Mouse (Mus musculus): Measurements from ENCODE around the gene Cd69.

The Cd69 gene

DNA sequence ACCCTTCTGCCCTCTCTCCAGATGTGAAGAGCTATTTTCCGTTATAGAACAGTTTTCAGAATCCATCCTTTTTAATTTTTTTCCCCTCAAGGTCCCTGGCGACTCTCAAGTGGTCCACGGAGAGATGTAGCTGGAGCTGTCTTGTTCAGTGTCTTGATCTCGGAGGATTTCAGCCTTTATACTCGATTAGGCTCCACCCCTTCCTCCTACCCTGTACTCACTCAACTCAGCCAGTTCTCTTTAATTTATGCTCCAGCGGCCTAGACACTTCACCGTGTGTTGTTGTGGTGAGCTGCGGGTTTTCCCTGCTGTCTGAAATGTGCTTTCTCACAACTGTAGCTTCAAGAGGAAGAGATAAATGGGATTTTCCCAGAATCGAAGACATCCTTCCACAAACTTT is at the start of gene Cd69:
Cd69 (minus strand) TSS at position 217 of the 400 bp plus-strand sequence.
- no peak for DNase-seq (ENCODE audit: low spot score)

DNA sequence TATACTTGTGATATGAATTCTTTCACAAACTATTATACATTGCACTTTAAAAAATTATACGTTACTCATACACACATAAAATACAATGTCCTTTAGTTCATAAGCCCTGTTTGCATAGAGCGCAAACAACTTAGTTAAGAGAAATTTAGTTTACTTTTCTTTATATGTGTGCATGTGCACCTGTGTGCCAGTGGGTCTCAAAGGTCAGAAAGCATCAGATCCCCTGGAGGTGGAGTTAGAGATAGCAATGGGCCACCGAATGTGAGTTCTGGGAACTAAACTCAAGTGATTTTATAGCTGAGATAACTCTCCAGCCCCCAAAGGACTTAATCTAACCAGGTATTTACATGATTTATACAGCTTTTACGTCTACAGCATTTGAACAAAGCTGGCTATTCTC is 44.1 kb upstream of the Cd69 start:
- DNase-seq (ENCODE audit: low spot score), result no peak

DNA sequence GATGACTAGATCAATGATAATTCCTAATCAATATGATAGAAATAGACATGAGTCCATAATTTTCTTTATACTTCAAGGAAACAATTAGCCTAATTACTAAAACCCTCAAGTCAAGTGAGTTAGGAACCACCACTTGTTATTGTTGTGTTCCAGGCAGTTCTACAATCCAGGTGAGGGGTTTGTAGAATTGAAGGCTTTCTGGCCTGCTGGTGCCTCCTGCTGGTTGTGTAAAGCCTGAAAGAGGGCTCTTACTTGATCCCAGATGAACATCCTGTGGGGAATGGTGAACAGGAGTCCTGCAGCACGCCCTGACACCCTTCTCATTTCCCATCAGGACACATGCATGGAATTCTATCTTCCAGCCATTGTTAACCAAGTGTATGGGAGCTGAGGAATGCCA is 43.2 kb upstream of the Cd69 start:
- DNase-seq (ENCODE audit: low spot score), result no peak

DNA sequence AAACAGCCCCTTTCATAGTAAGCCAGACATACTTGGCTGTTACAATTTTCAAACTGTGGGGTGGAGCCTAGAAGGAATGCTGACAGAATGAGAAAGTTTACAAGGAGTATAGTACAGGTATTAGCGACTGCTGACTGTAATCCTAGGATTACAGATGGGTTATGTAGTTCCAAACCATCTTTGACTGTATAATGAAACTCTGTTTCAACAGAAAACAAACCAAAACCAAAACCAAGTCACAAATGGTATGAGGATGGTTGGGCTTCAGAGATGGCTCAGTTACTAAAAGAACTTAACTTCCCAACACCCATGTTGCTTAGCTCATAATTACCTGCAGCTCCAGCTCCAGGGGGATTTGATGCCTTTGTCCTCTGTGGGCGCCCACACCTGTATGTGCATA is 41.2 kb upstream of the Cd69 start:
- no peak for DNase-seq (ENCODE audit: low spot score)

DNA sequence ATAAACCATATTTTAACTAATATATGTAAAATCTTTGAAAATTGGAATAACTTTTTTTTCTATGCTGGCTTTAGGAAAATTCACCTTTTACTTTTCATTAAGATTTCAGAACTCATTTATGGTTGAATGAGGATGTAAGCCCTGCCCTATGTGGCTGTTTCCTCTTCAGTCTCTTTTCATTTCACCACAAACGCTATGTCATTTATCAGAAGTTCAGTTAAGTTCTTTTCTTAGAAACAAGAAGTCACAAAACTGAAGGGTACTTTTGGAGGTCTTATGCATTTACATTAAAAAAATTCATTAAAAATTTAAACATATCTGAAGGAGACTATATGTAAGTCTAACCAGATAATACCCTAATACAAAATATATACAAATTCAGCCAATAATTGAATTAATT is 40.5 kb upstream of the Cd69 start:
- DNase-seq (ENCODE audit: low spot score), result no peak

DNA sequence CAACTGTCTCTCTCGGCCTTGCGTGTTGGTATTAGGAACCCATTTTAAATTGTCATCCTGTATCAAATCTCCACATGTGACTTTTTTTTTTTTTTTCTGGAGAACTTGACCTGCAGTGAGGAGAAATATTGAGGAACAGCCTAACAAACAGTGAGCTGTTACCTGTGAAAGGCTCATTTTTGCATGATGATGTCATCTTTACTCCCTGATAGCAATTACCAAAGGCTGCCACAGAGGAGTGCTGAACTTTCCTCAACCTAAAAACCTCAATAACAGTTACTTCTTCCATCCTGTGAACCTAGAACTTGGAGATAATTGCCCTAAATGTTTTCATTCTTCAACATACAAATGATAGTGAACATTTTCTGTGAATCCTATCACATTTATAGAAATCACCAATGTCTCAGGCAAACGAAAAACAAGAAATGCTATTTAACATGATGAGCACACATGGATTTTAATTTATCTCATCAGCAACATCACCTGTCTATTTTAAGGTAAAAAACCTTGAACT is 39.5 kb upstream of the Cd69 start:
- DNase-seq (ENCODE audit: low spot score), result no peak

DNA sequence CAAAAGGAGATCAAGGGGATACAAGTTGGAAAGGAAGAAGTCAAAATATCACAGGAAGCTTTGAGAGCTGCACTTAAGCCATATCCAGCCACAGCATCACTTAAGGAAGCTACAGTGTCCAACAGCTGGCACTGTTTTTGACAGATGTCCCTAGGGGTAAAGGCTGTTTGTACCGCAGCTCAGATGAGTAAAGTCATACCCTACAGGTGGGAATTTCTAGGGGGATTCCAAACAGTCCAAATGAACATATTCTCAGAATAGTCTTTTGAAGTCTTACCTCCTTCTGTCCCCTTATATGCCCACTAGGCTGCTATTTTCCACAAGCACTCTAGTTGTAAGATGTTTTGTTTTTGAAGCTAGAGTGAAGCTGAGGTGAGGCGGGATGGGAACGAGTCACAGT is 37.3 kb upstream of the Cd69 start:
- no peak for DNase-seq (ENCODE audit: low spot score)

DNA sequence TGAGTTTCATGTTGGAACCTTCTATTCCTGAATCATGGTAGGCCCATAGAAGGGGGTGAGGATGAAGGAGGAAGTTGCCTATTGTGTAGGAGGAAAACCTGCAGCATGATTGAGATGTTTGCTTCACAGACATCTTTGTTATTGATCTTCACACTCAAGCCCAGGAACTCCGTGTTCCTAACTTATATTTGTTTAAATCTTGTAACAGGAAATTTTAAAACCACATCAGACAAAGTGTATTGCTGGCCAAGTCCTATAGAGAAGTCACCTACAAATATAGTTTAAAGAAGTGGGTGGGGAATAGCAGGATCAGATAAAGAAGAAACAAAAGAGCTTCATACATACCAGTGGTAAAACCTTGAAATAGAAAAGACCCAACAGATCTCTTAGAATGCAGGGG is 28.9 kb upstream of the Cd69 start:
- no peak for DNase-seq (ENCODE audit: low spot score)

DNA sequence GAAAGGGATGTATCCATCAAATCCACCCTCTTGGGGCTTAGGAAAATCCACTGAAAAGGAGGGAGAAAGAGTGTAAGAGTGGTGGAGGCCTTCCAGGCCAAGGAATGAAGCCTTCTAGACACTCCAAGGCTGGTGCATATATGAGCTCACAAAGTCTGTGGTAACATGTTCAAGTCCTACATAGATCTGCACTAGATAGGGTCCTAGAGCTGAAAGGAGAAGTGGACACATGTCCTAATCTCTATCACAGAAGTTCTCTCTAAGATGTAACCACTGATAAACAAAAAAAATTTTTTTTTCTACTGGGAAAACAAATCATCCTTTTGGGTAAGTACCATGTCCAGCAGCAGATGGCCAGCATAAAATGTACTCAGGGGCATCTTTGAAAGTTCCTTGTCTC is 13.5 kb upstream of the Cd69 start:
- DNase-seq (ENCODE audit: low spot score), result no peak

DNA sequence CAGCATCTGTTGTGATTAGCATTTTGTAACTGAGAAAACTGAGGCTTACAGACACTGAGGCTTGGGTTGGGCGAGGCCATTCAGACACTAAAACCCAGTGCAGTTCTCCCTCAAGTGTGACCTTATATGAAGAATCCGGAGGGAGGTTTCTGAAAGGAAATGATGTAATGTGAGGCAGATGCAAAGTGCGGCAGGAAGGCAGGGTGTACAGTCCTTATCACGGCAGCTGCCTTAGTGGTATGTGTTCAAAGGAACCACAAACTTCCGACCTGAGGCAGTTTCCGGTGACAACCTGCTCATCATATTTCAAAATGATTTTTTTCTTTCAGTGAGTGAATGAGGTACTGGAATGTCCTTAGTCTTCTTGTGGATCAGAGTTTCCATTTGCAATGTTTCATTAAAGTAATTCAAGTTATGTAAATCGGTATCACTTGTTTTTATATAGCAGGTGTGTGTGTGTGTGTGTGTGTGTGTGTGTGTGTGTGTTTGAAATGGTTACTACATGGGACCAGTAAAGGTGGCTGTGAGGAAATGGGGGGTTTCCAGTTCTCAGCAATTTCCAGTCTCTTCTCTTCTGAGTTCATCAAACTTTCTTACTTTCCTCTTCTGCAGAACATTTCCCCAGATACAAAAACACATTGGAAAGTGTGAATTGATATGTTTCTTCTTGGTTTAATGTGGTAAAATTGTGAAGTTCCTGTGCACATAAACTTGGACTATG is 9.3 kb upstream of the Cd69 start:
- DNase-seq (ENCODE audit: low spot score), result no peak

DNA sequence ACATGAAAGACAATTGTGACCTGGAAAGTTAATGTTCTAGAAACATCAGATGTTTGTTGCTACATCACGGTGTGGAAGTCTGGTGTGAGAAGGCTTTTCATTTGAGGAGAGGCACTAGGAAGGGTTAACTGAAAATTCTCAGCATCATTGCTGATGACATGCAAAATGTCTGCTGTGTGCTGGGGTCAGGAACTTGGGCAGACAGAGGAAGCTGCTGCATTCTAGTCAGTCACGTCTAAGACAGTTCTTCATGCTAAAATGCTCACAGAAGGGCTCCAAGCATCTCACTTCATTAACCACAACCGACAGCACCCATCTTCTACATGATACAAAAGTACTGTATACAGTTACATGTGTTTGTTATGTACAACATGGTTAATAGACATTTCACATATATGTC is 8.0 kb upstream of the Cd69 start:
- DNase-seq (ENCODE audit: low spot score), result no peak

DNA sequence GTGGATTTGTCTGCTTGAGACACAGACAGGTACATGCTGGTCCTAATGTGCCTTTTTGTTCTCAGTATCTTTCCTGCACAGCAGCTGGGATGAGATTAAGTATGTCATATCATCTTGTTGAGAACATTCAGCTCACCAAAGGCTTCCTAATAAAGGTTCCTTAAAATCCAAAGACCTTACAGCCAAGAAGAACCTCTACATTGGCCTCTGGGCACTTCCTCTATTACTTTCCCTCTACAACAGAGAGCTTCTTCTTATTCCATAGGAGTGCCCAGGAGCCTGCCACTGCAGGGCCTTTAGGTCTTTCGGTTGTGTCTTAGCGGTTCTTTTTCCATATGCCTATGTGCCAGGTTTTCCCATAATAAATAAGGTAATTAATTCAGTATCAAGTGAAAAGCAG is 1.2 kb upstream of the Cd69 start:
- no peak for DNase-seq (ENCODE audit: low spot score)

DNA sequence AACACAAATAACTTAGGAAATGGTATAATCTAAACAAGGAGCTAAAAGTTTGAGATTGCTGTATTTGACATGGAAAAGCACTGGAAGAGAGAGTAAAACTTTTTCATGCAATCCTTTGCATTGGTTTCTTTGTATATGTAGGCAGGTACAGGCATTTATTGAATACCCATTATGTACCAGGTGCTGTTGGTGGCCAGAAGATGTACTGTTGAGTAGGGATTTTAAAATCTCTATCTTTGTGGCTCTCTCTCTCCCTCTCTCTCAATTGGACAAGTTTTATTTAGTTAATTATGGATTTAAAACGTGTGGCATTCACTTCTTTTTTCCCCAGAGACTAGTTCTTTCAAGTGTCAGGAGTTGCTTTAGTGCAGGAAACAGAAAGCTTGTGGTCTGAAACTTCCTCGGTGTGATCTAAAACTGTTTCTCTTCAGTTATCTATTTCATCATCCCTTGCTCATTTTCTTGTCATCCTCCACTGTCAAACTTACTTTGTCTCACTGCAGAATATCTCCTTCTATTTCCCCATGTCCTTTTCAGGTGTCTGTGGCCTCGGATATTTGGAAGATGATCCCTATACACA is 478 bp upstream of the Cd69 start:
- no peak for DNase-seq (ENCODE audit: low spot score)

DNA sequence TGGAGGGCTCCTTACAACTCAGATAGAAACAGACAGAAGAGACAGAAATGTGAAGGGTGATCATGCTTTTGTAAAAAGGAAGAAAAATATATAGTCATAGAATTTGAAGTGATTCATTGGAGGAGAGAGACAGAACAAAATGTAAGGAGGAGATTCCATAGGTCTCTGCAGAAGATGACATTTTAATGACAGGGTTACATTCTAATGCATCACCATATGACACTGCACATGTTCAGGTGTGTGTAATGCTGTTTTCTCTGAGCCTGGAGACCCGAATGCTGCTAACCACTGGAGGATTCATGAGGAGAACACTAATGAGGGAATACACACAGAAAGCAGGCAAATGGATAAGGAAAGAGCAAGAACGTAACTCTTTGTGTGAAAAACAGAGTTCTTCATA is 760 bp downstream of the Cd69 start:
- DNase-seq (ENCODE audit: low spot score), result no peak

DNA sequence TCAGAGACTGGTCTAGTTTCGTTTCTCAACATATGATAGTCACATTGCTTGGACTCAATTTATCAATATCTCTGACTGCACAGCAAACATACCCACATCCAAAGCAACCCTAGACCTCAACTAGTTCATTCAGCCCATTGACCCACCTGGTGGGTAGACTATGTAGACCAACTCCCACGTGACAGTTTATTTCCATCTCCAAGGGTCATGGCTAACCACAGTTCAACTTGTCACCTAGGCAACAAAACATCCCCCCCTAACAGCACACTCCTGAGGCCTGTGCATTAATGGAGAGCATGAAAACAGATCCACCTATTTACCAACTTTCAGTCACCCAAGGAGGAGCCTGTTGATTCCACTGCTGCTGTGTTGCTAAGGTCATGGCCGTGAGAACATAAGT is 1.6 kb downstream of the Cd69 start:
- DNase-seq (ENCODE audit: low spot score), result no peak

DNA sequence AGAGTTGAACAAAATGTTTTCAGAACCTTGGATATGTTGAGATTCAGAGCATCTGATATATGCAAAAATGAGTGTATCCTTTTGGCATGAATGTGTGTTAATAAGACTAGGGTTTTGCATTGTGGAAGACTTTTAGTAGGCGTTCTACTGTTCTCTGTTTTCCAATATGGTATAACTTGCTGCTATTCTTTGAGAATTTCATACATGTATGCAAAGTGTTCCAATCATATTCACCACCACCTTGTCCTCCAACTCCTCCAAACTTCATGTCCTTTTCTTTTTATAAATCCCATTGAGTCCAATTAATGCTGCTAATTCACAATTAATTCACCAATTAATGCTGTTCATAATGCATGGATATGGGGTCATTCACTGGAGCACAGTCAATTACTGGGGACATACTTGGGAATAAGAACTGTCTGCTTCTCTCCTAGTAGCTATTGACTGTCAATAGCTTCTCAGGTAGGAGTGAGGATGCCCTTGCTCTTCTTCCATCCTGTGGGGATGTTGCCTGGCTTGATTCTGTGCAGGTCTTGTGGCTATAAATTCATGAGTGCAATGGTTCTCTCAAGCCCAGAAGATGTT is 8.7 kb downstream of the Cd69 start:
- DNase-seq (ENCODE audit: low spot score), result no peak

DNA sequence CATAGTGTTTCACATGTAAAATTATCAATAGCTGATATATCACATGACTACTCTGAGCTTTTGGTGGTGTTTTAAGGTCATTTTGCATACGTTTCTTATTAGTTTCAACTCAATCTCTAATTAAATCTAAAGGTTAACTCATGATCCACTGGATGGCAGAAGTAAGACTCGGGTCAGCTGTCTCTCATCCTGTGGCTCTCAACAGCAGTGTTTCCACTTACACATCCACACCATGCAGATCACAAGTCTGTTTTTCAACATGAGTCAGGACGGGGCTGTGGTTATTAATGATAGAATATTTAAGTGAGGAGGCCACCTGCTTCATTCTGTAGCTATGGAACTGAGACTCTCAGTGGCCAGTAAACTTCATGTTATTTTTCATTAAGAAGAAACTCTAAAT is 9.4 kb downstream of the Cd69 start:
- DNase-seq (ENCODE audit: low spot score), result no peak

DNA sequence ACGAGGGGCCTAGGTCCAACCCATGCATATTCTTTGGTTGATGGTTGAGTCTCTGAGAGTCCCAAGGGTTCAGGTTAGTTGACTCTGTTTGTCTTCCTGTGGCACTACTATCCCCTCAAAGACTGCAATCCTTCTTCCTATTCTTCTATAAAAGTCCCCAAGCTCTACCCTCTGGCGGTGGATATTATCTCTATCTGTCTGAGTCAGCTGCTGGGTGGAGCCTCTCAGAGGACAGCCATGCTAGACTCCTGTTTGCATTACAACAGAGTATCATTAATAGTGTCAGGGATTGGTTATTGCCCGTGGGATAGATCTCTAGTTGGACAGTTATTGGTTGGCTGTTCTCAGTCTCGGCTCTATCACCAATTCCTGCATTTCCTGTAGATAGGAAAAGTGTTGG is 14.3 kb downstream of the Cd69 start:
- no peak for DNase-seq (ENCODE audit: low spot score)

DNA sequence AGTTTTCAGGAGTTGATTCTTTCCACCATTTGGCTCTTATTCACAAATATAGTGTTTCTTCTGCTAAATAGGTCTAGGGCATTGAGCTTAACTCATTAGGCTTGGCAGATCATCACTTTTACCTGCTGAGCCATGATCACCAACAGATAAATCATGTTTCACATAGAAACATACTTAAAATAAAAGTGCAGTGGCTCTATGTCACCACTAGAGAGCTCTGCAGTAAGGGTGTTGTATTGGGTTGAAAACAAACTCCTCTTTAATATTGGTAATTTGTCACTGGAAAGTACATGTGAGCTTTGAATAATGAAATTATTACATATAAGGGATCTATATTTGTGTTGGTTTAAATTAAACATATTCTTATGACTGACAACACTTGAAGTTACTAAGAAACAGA is 15.2 kb downstream of the Cd69 start:
- no peak for DNase-seq (ENCODE audit: low spot score)

DNA sequence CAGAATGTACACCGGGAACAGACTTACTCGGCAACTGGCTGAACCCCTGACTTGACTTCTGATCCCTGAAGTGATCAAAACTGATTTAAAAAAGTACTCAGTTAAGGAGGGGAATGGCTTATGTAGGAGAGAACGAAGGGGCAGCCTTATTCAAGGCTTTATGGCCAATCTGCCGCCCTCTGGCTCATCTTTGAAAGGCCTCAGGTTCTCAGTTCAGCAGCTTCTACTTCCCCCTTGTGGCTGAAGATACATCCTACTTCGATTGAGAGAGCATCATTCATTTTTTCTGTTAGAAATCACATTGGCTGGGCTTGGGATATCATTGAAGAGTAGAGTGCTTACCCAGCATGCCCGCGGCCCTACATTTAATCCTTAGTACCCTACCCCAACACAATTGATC is 19.2 kb downstream of the Cd69 start:
- no peak for DNase-seq (ENCODE audit: low spot score)

DNA sequence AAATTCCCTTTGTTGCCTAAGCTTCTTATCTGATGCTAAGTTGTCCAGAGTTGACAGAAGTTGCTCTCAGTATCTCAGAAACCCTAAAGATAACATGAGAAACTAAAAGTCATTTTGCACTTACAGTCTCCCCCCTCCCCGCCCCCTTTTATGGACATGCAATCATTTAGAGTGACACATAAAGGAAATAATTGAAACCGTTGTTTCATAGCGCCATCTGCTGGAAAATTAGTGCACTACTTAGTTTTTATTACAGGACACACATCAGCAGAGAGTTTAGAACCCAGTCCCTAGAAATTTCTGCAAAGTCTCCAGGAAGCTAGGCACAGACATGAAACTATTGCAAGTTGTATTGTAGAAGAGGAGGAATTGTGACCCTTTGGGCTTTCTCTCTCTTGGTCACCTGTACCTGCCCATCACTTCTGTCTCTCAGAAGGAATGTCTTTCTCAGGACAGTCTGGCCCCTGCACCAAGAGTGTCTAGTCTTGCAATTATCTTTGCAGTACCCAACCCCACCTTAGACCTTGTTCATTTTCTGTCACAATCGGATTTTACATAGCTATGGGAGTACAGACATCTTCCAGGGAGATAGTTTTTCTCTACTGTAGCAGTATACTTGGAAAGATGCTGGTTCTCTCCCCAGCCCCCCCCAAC is 20.2 kb downstream of the Cd69 start:
- no peak for DNase-seq (ENCODE audit: low spot score)

DNA sequence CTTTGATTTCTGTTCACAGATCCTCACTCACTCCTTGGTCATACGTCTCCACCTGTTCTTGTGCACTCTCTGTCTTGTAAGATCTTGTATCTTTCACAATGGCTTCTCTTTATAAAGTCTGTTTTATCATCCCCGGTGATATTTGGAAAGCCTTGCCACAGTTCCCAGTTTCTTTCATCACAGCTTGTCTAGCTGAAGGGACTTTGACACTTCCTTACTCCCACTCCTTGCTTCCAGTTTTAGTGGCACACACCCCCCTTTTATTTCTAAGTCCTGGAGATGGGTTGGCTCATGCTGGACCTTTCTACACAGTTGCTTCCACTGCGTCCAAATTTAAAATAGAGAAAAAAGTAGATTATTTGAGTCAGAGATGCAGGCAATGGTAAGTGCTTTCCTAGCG is 20.9 kb downstream of the Cd69 start:
- DNase-seq (ENCODE audit: low spot score), result no peak

DNA sequence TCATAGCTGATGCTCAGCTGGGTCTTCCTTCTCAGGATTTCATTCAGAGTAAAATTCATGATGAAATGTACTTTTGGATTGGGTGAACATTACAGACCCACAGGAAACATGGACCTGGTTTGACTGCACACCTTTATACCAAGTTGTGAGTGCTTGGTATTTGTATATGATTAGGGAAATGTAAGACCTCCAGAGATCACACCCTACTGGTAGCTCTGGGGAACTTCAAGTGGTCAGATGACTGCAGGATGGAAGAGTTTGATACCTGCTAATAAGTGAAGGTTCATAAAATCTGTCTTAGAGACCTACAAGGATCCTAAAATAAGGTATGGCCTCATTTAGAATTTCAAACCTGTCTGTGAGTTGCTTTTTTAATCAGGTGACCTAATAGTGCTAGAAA is 27.0 kb downstream of the Cd69 start:
- DNase-seq (ENCODE audit: low spot score), result no peak

All from urinary bladder, postnatal 14 days (tissue).